Mouse (Mus musculus) cerebellum, adult (tissue): ENCODE measurements around the gene Snca.
"Not testable (repeated sequence)": the region's sequence is repeated elsewhere in the genome, so short reads cannot be mapped to it uniquely, and the experiment has no call there.

Source experiments
- ATAC-seq: cut with Nextera tagmentation; 2 replicates; pipeline ENCODE4 v1.9.2; 2017; ENCODE audit warnings: mild to moderate bottlenecking, moderate library complexity, mixed read lengths; ENCODE audit not compliant: insufficient number of reproducible peaks, low FRiP score, low TSS enrichment

Gene Snca

GRCm38 (mm10) chr6:60724110-60724829, 105.4 kb downstream of the Snca start:
- no peak for ATAC-seq

- peak; percentile 63 for ATAC-seq
Measured at GRCm38 (mm10) chr6:60717566-60717965, 112.1 kb downstream of the Snca start.

- ATAC-seq = no peak
Measured at GRCm38 (mm10) chr6:60709997-60710471, 119.6 kb downstream of the Snca start.

- no peak for ATAC-seq
Measured at GRCm38 (mm10) chr6:60698072-60698471, 131.6 kb downstream of the Snca start.

GRCm38 (mm10) chr6:60687048-60687447, 142.6 kb downstream of the Snca start:
- not testable (repeated sequence) for ATAC-seq

- peak; percentile 56; the same call in 1 of the 2 replicates for ATAC-seq
Measured at GRCm38 (mm10) chr6:60682233-60682632, 147.4 kb downstream of the Snca start.
